8 mouse cellular contexts compared by ENCODE assay signal in the genomic region with DNA sequence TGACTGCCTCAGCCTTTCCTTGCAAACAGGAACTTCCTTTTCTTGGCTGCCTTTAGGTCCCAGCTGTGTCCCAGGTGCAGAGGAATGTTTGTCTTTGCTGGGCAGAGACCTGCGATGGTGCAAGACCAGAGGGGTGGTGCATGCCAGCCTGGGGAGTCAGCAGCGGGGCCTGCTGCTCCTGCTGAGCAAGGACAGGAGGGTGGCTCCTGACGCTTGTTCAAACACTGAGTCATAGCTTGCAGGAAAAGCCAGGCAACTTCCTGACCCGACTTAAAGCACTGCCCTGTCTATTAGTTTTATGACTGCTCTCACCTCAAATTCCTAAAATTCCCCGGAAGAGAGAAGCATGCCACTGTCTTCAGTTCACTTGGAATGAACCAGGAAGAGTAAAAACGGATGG. TPM values are rescaled to one million over a fixed set of nuclear protein-coding genes. Genes with fewer than 3 reads are reported as not detected.
A peak's percentile ranks its signal among the peaks of the same experiment; 100 is the strongest.
DNase-seq lines count a peak whose midpoint lies in the region; ATAC-seq and TF ChIP-seq lines count a peak whose summit lies in the region.

No protein-coding gene starts in this region.

- H3K9me3 ChIP-seq in limb, embryonic 10.5 days (replicated peaks) = no peaks in the 10 kb centered on the region
- no peaks in the 10 kb centered on the region for H3K9me3 ChIP-seq in stomach, embryonic 14.5 days (ENCODE audit: control insufficient read depth, low read depth, low read length)
- no peaks in the 10 kb centered on the region for H3K9me3 ChIP-seq in forebrain, embryonic 12.5 days

- peak; percentile 29 for DNase-seq in kidney, adult 2 months
- no peak for DNase-seq in kidney, adult 9 months
- DNase-seq in limb, embryonic 10.5 days (ENCODE audit: low spot score) = no peak
- DNase-seq in left cerebral cortex, postnatal 25 days (ENCODE audit: low spot score in 2 of 2) = no peak

- peak; percentile 83 for ATAC-seq in stomach, embryonic 14.5 days (ENCODE audit: insufficient number of reproducible peaks, insufficient read depth, low FRiP score, low read depth)
- ATAC-seq in activated CD4-positive, CD25-positive, alpha-beta regulatory T cell, adult 4 months = no peak
- ATAC-seq in forebrain, embryonic 12.5 days (ENCODE audit: low FRiP score) = no peak

- H3K36me3 ChIP-seq in kidney, adult 2 months (ENCODE audit: control insufficient read depth, insufficient read depth, low read length) = no peaks in the 10 kb centered on the region
- no peaks in the 10 kb centered on the region for H3K36me3 ChIP-seq in limb, embryonic 10.5 days
- no peaks in the 10 kb centered on the region for H3K36me3 ChIP-seq in stomach, embryonic 14.5 days (ENCODE audit: control insufficient read depth, insufficient read depth, low read length)
- no peaks in the 10 kb centered on the region for H3K36me3 ChIP-seq in forebrain, embryonic 12.5 days (replicated peaks)

- H3K27ac ChIP-seq in kidney, adult 2 months (ENCODE audit: insufficient read depth, low read depth, low read length) = peak overlapping the region; percentile 30; the same call in 1 of the 2 replicates
- 0 out of 2 replicates have a peak overlapping the region, but pooled peaks have one; percentile 54 for H3K27ac ChIP-seq in cortical plate, adult 2 months (ENCODE audit: insufficient read depth, low read length)
- H3K27ac ChIP-seq in limb, embryonic 10.5 days = peak overlapping the region; percentile 36; the same call in 1 of the 2 replicates
- peak overlapping the region; percentile 63; the same call in 1 of the 2 replicates for H3K27ac ChIP-seq in stomach, embryonic 14.5 days (ENCODE audit: low read length)
- no peak overlapping the region for H3K27ac ChIP-seq in forebrain, embryonic 12.5 days

- no peak overlapping the region for H3K4me3 ChIP-seq in kidney, adult 2 months (ENCODE audit: insufficient read depth, low read depth, low read length)
- no peak overlapping the region for H3K4me3 ChIP-seq in cortical plate, adult 2 months (ENCODE audit: insufficient read depth, low read length)
- H3K4me3 ChIP-seq in limb, embryonic 10.5 days = no peak overlapping the region
- H3K4me3 ChIP-seq in stomach, embryonic 14.5 days (ENCODE audit: low read depth, low read length) = no peak overlapping the region
- H3K4me3 ChIP-seq in forebrain, embryonic 12.5 days (replicated peaks) = no peak overlapping the region

- peaks cover 13% of the 10 kb centered on the region; the same call in 1 of the 2 replicates for H3K4me1 ChIP-seq in kidney, adult 2 months (ENCODE audit: control insufficient read depth, insufficient read depth, low read length)
- H3K4me1 ChIP-seq in cortical plate, adult 2 months (ENCODE audit: control insufficient read depth, insufficient read depth, low read length) = peaks cover 8% of the 10 kb centered on the region
- H3K4me1 ChIP-seq in limb, embryonic 10.5 days = peaks cover 17% of the 10 kb centered on the region
- H3K4me1 ChIP-seq in stomach, embryonic 14.5 days (ENCODE audit: control insufficient read depth, insufficient read depth, low read length) = 0 out of 2 replicates have a peak, but pooled peaks cover 2% of the 10 kb centered on the region
- H3K4me1 ChIP-seq in forebrain, embryonic 12.5 days = peaks cover 6% of the 10 kb centered on the region; the same call in 1 of the 2 replicates

- no peak overlapping the region for H3K9ac ChIP-seq in stomach, embryonic 14.5 days (replicated peaks; ENCODE audit: low read depth, low read length)
- no peak overlapping the region for H3K9ac ChIP-seq in forebrain, embryonic 12.5 days

- H3K4me2 ChIP-seq in stomach, embryonic 14.5 days (replicated peaks; ENCODE audit: low read depth, low read length) = no peak overlapping the region
- H3K4me2 ChIP-seq in forebrain, embryonic 12.5 days = no peak overlapping the region

- whole genome bisulfite sequencing in kidney, adult 2 months = 10% methylated on average over 6 of the region's 6 CpGs
- WGBS in limb, embryonic 10.5 days = 8% methylated on average over 6 of the region's 6 CpGs
- 7% methylated on average over 6 of the region's 6 CpGs for WGBS in stomach, embryonic 14.5 days
- 38% methylated on average over 6 of the region's 6 CpGs for WGBS in forebrain, embryonic 12.5 days

- H3K27me3 ChIP-seq in kidney, adult 2 months (replicated peaks; ENCODE audit: control insufficient read depth, insufficient read depth, low read length) = no peaks in the 10 kb centered on the region
- H3K27me3 ChIP-seq in limb, embryonic 10.5 days (ENCODE audit: low read depth, poor library complexity, severe bottlenecking) = peaks cover 3% of the 10 kb centered on the region; the same call in 1 of the 2 replicates
- no peaks in the 10 kb centered on the region for H3K27me3 ChIP-seq in stomach, embryonic 14.5 days (ENCODE audit: control insufficient read depth, insufficient read depth, low read length)
- no peaks in the 10 kb centered on the region for H3K27me3 ChIP-seq in forebrain, embryonic 12.5 days

- intact Hi-C loops in left cerebral cortex, postnatal 25 days (cut with DNase I) = loop anchor here (5.0 kb wide), 1 partner anchor 97 kb away; no protein-coding TSS in a partner anchor

- no peak for TF ChIP-seq POLR2A in kidney, adult 2 months (IDR thresholded peaks at IDR 0.05; ENCODE audit: low read depth, low read length)
- TF ChIP-seq POLR2A in cortical plate, adult 2 months (IDR thresholded peaks at IDR 0.05; ENCODE audit: extremely low read depth, insufficient read depth, low read length) = no peak

- TF ChIP-seq CTCF in kidney, adult 2 months (conservative IDR thresholded peaks at IDR 0.05; ENCODE audit: insufficient read depth, insufficient read length, low read depth, low read length) = no peak
- TF ChIP-seq CTCF in cortical plate, adult 2 months (IDR thresholded peaks at IDR 0.05; ENCODE audit: extremely low read depth, insufficient read depth, low read length) = no peak

RNA-seq across cellular contexts. Expression of a gene that starts 57.9 kb away (rescaled TPM):
- 18.8 and 20.2 TPM in 2 replicates for polyA plus RNA-seq in kidney, adult 2 months (2012; rRNA removed)
- polyA plus RNA-seq in cortical plate, adult 2 months (2012; rRNA removed) = 59.1 and 62.4 TPM in 2 replicates
- polyA plus RNA-seq in limb, embryonic 10.5 days (2016; fragmentation: Nextera tagmentation; extraction: Ambion mirVana) = 18.9 and 24.0 TPM in 2 replicates
- 13.4 and 16.8 TPM in 2 replicates for polyA plus RNA-seq in stomach, embryonic 14.5 days (2014; fragmentation: Nextera tagmentation; extraction: Ambion mirVana)
- not detected for polyA plus RNA-seq in activated CD4-positive, CD25-positive, alpha-beta regulatory T cell, adult 4 months (2017; shearing (Covaris generic))
- total RNA-seq in left cerebral cortex, postnatal 25 days (2021) = 100 to 1,000 TPM; 147 to 148 TPM
- polyA plus RNA-seq in forebrain, embryonic 12.5 days (2016; fragmentation: Nextera tagmentation; extraction: Ambion mirVana) = 29.4 and 30.7 TPM in 2 replicates

Comparison
In these comparisons a context has a peak if more than half of its experiments do, and no peak if none do; other contexts are left out.
1. RNA of a gene that starts 57.9 kb away (polyA plus RNA-seq): 59.1 to 62.4 TPM in cortical plate, adult 2 months, 29.4 to 30.7 TPM in forebrain, embryonic 12.5 days, 18.9 to 24.0 TPM in limb, embryonic 10.5 days, 18.8 to 20.2 TPM in kidney, adult 2 months and 13.4 to 16.8 TPM in stomach, embryonic 14.5 days; not detected in activated CD4-positive, CD25-positive, alpha-beta regulatory T cell, adult 4 months; every median in the first group is over 10 times any median in the second.